Mouse (Mus musculus) gastrocnemius, adult 8-10 months (tissue): ENCODE results near the gene Coasy. TPM values are rescaled to one million over a fixed set of nuclear protein-coding genes. Genes with fewer than 3 reads are reported as not detected.

ENCODE experiments used
- DNase-seq, 2 experiments: peaks; one replicate each; pipeline ENCODE4 v3.0.0; 2022; ENCODE audit warnings: low spot score in 2 of 2
- total RNA-seq, 4 experiments: library from RNA; stranded (reverse); gene quantifications; 2 replicates each; pipeline ENCODE4 v1.2.4; 2022

Gene Coasy
- total RNA-seq, 4 experiments from 2014 or later, result 7.2 to 11.0 (median 8.5) TPM

DNA sequence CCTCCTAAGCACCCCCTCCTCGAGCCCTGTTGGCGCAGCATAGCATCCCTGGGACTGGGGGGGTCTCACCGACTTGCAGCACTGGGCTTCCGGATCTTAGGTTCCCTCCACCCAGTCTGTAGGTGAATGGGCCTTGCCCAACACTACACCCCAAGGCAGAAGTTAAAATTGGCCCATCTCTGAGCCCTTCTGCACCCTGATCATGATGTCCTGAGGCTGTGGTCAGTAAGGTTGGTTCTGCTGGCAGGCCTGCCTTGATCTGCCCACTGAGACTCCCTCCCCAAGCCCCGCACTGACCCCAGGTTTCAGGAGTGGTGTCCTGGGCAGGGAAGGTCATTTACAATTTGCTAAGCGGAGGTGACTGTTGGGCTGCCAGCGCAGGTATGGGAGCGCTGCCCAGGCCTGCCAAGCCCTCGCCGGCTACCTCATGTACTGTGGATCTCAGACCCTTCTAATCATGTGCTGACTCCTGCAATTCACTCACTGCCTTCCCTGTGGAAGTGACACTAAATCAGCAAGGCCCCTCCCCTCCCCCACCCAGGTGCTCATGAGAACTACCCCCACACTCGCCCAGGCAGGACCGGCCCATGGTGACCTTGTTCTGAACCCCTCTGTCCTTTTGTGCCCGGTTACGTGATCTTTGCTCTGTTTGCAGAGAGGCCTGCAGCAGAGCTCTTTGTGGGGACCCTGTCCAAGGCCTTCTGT lies 19.2 kb upstream of the Coasy start:
- DNase-seq, result no peak

DNA sequence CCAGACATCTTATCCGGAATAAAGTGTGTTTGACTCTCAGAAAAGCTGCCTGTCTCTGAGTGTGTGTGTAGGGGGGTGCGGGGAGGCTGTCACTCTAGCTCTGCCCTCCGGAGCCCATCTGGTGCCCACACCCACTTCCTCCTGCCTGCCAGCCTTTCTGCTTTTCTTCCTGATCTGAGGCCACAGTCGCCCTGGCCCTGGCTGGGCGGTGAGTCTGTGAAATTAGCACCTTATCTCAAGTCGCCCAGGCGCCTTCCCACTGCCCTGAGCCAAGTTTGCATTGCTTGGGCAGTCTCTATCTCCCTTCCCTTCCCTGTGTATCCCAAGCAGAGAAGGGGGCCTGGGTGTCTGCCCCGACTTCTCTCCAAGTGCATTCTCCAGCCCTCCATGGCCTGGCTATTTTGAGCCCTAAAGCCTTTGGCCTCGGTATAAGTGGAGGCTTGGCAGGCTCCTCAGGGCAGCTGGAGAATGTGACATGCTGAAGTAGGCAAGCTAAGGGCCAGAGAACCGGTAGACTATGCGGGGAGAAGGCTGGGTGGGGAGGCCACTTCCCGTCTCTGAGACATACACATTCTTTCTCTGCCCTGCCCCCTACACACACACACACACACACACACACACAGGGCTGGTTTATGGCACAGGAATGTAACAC lies 18.6 kb upstream of the Coasy start:
- peak; percentile 76 to 77 for DNase-seq

DNA sequence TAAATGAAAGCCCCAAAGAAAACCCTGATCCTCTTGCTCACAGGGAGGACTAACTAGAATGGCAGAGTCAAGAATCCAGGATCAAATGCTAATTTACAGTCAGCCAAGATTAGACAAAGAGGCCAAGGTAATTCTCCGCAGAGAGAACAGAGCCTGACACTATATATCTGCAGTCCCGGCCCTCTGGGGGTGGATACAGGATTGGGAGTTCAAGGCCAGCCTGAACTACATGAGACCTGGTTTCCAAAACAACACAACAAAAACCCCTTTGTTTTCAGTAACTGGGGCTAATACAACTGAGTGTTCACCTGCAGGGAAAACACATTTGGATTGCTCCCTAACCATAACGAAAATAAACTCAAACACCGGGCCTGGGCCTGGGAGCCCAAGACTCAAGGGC lies 17.9 kb upstream of the Coasy start:
- no peak for DNase-seq

DNA sequence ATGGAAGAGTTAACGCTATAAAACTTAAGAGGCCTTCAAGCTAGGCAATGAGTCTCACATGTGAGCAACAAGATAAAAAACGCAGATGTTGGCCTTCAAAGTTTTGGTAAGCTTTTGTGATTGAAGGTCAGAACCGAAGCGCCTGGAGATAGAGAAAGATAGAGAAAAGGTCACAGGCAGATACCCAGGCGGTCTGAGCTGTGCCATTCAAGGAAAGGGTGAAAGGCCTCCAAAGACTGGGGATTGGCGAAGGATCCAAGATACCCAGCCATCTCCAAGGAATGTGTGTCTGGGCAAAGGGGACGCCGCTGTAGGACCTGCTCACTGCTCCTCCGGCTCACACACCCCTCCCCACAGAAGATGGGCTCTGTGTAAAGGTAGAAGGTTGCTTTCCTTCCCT lies 17.4 kb upstream of the Coasy start:
- no peak for DNase-seq

DNA sequence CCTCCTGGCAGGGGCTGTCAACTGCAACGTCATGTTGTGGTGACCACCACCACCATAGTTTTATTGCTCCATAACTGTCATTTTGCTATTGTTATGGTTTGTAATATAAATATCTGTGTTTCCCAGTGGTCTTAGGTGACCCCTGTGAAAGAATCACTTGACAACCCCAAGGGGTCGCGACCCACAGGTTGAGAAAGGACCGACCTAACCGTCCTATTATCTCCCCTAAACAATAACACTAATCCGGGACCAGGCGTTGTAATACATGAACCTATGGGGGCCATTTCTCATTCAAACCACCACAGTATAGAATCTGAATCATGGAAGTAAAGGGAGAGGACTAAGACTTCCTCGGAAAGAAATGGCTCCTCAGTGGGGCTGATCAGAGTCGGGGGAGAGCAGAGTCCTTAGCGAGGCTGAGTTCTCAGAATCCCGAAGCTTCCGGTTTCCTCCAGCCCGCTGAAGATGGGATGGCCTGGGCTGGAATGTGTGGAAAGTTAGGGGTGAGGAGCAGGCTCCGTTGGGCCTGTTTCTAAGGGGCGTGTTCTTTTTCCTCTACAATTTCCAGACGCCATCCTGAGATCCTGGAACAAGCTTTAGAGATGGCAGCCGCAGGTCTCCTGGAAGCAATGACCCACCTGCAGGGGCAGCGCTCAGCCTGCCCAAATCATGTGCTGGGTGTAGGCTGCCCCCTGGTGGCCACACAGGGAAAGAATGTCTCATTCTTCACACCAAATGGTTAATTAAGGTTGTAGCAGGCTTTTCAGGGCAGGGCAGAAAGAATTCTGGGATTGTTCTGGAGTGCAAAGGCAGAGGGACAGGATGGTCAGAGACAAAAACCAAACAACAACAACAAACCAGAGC lies 15.6 kb upstream of the Coasy start:
- peak; percentile 76 to 77 for DNase-seq

DNA sequence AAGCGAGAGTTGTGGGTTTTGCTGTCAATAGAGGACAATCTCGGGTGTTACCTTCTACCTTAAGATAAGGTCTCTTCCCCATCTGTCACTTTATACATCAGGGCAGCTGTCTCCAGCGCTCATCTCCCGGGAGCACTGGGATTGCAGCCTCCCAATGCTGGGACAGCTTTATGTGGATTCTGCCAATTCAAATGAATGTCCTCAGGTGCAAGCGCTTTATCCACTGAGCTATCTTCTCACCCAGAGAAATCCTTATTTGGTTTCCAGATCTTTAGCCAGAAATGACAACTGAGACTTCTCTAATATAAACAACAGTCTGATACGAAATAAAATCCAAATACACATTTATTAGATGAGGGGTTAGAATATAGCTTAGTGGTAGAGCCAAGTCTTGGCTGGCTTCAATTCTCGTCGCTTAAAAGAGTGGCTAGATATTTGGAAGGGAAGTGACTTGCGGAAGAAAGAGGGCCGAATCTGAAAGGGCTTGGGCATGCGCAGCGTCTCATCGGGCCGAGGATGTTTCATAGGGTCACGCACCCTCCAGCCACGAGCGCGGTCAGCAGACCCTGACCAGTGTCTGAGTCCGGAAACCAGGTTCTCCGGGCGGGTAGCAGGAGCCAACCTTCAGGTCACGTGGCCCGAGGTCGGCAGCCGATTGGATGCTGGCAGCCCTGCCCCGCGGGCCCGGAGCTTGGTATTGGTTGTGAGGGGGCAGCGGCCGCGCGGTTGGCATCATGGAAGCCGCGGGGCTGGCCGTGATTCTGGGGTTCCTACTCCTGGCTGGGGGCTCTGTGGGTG lies 12.8 kb upstream of the Coasy start, which contains the start of gene Naglu:
Gene Naglu (plus strand): TSS at position 622 of the 798 bp plus-strand sequence.
- DNase-seq, result peak; percentile 92 to 96

DNA sequence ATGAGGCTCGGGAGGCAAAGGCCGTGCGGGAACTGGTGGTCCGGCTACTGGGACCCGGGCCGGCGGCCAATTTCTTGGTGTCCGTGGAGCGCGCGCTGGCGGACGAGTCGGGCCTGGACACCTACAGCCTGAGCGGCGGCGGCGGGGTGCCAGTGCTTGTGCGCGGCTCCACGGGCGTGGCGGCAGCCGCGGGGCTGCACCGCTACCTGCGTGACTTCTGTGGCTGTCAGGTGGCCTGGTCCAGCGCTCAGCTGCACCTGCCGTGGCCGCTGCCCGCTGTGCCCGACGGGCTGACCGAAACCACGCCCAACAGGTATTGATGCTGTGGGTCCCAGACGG lies 12.2 kb upstream of the Coasy start:
- no peak for DNase-seq

DNA sequence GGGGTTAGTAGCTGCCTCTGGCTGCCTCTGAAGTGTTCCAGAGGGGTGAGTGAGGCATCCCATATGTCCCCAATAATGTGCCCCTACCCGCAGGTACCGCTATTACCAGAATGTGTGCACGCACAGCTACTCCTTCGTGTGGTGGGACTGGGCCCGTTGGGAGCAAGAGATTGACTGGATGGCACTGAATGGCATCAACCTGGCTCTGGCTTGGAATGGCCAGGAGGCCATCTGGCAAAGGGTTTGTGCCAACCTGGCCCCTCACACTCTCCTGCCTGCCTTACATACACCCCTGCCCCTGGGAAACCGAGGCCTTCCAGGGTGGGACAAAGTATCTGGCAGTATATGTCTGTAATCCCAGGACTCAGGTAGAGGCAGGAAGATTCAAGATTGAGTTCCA lies 11.4 kb upstream of the Coasy start:
- no peak for DNase-seq

DNA sequence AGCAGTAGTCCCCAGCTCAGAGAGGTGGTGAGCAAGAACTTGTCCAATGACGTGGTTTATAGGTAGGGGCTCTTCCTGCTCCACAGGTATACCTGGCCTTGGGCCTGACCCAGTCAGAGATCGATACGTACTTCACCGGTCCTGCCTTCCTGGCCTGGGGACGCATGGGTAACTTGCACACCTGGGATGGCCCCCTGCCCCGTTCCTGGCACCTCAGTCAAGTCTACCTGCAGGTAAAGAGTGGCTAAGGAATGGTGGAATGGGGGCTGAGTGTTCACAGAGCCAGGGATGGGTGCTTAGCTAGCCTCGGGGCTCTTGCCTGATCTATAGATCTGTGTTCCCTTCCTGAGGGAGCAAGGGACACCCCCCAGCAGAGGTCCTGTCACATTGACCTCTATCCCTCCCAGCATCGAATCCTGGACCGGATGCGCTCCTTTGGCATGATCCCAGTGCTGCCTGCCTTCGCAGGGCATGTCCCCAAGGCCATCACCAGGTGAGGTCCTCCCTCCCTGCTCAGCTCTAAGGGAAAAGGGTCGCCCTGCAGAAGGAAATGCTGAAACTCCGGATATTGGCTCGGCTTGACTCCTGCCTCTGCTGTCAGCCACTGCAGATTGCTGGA lies 10.4 kb upstream of the Coasy start:
- no peak for DNase-seq

DNA sequence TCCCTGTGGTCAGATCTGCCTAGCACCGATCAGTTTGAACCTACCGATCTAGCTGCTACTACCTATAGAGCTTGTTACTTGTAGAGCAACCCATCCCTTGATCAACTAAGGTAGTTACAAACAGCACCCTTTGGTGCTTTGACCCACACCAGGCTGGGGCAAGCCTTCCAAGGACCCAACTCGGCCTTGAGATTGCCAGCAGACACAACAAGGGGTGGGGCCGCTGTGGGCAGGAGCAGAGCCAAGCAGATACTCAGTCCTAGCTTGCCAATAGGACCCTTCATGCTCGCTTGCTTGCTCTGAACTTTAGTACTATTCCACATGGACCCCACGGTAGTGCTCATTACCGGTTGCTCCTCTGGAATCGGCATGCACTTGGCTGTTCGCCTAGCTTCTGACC lies 4.2 kb upstream of the Coasy start, which contains the start of gene Hsd17b1:
Gene Hsd17b1 (plus strand): TSS at position 291 of the 400 bp plus-strand sequence.
- no peak for DNase-seq

DNA sequence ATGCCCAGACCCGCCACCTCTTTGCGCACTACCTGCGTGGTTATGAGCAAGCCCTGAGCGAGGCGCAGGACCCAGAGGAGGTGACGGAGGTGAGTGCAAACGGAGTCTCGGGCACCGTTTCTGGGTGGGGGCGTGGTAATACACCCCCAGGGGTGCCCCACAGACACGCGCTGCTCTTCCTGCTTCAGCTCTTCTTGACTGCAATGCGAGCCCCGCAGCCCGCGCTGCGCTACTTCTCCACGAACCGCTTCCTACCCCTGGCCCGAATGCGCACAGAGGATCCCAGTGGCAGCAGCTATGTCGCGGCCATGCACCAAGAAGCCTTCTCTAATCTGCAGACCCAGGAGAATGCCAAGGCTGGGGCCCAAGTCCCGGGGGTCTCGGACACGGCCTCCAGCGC lies 2.6 kb upstream of the Coasy start:
- no peak for DNase-seq

DNA sequence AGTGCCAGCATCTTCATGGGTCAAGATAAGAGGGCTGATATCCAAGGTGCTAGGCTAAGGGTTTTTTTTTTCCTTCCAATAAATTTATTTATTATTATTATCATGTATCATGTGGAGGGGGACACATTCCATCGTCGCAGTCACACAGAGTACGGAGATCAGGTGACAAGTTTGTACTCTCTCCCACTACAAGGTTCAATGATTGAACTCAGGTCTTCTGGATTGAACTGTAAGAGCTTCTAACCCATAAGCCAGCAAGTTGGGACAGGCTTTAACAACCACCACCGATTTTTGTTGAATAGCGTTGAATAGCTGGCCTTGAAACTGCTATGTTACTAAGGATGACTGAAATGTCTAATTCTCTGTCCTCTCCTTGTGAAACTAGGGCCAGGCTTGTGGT lies 1.9 kb upstream of the Coasy start:
- DNase-seq, result no peak

DNA sequence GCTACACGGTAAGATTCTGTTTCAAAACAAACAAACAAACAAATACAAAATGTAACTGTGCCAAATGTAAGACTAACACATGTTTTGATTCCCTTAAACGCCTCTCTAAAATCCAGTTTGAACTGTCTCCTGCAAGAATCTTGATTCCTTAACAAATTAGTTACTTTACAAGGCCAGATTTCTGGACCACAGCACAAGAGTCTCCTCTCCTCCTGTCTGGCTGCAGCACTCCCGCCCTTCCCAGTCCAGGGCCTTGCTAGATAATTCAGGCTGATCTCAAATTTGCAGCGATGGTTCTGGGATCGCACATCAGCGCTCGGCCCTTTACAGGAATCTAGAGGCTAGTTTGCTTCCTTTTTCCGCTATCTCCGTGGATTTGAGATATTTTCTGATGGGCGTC lies 706 bp upstream of the Coasy start:
- no peak for DNase-seq

DNA sequence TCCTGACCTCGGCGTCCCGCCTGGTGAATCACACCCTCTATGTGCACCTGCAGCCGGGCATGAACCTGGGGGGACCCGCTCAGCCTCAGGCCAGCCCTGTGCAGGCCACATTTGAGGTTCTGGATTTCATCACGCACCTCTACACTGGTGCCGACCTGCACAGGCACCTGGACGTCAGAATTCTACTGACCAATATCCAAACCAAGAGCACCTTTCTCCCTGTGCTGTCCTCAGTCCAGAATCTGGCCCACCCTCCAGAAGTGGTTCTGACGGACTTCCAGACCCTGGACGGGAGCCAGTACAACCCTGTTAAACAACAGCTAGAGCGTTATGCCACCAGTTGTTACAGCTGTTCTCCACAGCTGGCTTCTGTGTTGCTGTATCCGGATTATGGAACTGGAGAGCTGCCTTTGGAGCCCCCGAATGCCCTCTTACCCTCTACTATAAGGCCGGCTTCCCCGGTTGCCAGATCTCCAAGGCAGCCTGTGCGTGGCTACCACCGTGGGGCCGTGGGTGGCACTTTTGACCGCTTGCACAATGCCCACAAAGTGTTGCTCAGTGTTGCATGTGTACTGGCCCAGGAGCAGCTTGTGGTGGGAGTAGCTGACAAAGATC lies 825 bp downstream of the Coasy start:
- DNase-seq, result no peak

DNA sequence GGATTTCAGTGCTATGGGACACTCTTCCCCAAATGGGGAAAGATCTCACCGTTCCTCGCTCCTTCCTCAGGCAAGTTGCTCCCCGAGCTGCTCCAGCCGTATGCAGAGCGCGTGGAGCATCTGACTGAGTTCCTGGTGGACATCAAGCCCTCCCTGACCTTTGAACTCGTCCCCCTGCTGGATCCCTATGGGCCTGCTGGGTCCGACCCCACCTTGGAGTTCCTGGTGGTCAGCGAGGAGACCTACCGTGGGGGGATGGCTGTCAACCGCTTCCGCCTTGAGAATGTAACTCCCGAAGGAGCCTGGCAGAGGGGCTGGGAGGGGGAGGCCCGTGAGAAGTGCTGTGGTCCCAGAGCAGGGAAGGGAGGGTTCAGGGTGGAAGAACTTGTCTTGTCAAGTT lies 1.9 kb downstream of the Coasy start:
- DNase-seq, result no peak

DNA sequence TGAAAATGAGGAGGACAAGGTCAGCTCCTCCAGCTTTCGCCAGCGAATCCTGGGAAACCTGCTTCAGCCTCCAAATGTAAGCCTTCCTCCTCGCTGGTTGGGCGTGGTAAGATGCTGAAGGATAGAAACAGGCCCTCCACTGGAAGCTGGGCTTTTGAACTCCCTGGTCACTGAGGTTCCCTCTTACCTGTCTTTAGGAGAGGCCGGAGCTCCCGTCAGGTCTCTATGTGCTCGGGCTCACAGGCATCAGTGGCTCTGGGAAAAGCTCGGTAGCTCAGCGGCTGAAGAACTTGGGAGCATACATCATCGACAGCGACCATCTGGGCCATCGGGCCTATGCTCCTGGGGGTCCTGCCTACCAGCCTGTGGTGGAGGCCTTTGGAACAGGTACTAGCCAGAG lies 2.4 kb downstream of the Coasy start:
- DNase-seq, result no peak

DNA sequence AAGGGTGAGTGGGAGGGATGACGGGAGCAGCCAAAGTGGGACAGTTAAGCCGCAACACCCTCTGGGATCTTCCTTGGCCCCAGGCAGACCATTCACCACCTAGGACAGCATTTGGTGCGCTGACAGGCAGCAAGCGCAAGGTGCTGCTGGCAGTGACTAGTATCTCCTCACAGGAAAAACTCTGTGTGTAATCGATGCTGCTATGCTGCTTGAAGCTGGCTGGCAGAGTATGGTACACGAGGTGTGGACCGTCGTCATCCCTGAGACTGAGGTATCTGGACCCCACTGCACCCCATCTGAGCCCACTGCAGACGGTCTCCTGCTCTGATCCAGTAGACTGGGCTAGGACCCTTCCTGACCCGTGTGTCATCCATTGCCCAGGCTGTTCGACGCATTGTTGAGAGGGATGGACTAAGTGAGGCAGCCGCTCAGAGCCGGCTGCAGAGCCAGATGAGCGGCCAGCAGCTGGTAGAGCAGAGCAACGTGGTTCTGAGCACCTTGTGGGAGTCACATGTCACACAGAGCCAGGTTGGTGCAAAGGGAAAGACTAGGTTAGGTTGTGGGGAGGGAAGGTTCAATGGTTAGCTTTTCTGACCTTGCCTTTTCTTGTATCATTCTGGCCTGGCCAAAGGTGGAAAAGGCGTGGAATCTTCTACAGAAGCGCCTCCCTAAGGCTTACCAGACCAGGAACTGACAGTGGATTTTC lies 3.4 kb downstream of the Coasy start:
- no peak for DNase-seq

DNA sequence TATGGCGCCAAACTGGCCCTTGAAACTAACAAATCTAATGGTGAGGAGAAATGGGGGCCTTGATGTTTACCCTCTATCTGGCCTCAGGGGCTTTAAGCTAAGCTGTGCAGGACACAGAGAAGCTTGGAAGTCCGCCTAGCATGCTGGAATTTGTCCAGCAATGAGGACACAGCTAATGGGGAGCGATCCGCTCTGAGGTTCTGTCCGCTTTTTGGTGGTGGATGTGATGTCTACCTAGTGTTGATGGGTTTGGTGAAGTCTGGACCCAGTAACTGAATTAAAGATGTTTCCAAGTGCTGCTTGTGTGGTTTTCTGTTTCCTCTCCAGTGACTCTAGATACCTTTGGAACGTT lies 3.9 kb downstream of the Coasy start:
- DNase-seq, result no peak

DNA sequence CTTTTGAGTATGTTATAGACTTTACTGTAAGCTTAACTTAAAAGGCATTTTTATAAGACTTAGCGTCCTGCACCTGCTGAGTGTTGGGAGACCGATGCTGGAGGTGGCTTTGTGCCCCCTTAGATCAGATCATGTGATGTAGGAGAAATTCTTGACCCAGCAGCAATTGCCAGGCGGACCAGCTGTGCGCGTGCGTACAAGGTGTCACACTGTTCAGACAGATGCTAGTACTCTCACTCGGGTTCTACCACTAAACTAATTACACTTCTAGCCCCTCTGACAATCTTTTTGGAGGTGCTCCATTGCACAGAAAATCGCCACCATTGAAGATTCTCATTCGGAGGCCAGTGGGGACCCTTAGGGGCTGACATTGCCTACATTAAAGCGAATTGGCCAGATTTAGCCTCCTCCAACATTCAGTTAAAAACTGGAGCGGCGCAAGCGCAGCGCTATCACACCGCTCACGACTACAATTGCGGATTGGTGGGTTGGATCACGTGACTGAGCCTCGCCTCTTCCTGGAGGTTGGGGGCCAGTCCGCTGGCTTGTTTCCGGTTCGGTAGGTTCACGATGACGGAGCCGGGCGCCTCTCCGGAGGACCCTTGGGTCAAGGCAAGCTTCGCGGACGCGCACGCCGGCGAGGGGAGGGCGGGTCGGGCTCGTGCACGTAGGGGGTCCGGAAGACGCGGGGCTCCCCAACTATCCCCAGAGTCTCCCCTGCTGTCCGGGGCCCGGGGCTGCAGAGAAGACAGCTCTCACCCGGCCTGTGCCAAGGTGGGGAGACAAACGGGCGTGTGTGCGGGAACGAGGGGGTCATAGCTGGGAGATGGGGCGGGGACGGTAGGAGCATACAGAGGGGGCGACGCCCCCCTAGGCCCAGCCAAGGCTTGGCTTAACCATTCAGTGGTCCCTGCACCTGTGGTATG lies 4.7 kb downstream of the Coasy start, which contains the start of gene Mlx:
Gene Mlx (plus strand): TSS at position 522 of the 926 bp plus-strand sequence.
- peak; percentile 75 to 83 for DNase-seq
